Mouse (Mus musculus) heart, adult 2 months (tissue): Measurements from ENCODE around the gene Ear14.

Source experiments
- CTCF ChIP-seq: fragments of 200-600 bp; IDR thresholded peaks from 2 replicates; pipeline ENCODE4 v1.8.1; 2022; ENCODE audit warnings: antibody characterized with exemption, mild to moderate bottlenecking, moderate library complexity
- EP300 ChIP-seq: fragments of 200-500 bp; IDR thresholded peaks from 2 replicates; pipeline ENCODE4 v1.6.1; 2011; ENCODE audit warnings: low read depth, low read length, control low read depth; ENCODE audit not compliant: insufficient read depth
- POLR2A ChIP-seq: fragments of 200-500 bp; IDR thresholded peaks from 2 replicates; pipeline ENCODE4 v1.6.1; 2011; ENCODE audit warnings: mild to moderate bottlenecking, low read depth, low read length, control low read depth; ENCODE audit not compliant: insufficient read depth

DNA sequence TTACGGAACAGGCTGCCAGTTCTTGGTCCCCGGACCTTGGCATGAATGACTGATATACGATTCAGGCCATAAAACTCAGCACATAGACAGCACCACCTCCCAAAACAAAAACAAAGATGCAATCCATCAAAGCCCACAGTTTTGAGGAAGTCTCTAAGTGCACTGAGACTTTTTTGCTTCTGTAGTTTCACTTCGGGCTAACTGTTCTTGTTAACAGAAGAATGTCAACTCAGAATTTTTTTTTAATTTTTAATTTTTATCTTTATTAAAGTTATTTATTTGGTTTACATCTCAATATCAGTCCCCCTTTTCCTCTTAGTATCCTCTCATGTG, 46.5 kb upstream of the Ear14 start:
- TF ChIP-seq CTCF (no peak), EP300 (no peak), POLR2A (no peak)
